ENCODE assay signal across 30 mouse cellular contexts in genomic region chr6:95759558-95760172, GRCm38 (mm10). TPM values are rescaled to one million over a fixed set of nuclear protein-coding genes. Genes with fewer than 3 reads are reported as not detected.
DNase-seq lines count a peak whose midpoint lies in the region; ATAC-seq and TF ChIP-seq lines count a peak whose summit lies in the region.
"Had no signal": no experiment of that assay in that cellular context is flagged by ENCODE, and none has a peak within 500 bp of the region (broad histone marks: within the 10 kb centered on the region; RNA-seq: fewer than 3 reads in every experiment).

No protein-coding gene starts in this region.

- no peak overlapping the region for H3K4me3 ChIP-seq in forebrain, embryonic 14.5 days (ENCODE audit: low read depth, low read length)
- no peak overlapping the region for H3K4me3 ChIP-seq in forebrain, embryonic 10.5 days
- no peak overlapping the region for H3K4me3 ChIP-seq in lung, postnatal 0 days (ENCODE audit: low read depth, low read length)
- H3K4me3 ChIP-seq in lung, adult 2 months (replicated peaks; ENCODE audit: extremely low read depth, low read depth, low read length): no peak overlapping the region
- H3K4me3 ChIP-seq in forebrain, embryonic 16.5 days (replicated peaks; ENCODE audit: low read length): no peak overlapping the region
- H3K4me3 ChIP-seq in stomach, postnatal 0 days (ENCODE audit: low read depth, low read length): no peak overlapping the region
- H3K4me3 ChIP-seq: embryonic facial prominence, embryonic 12.5 days; heart, adult 2 months; heart, embryonic 13.5 days; hindbrain, embryonic 10.5 days; hindbrain, embryonic 15.5 days; liver, embryonic 12.5 days; midbrain, embryonic 13.5 days; neural tube, embryonic 13.5 days had no signal

- no peaks in the 10 kb centered on the region for H3K4me1 ChIP-seq in forebrain, embryonic 14.5 days (ENCODE audit: control insufficient read depth, insufficient read depth, low read length)
- no peaks in the 10 kb centered on the region for H3K4me1 ChIP-seq in forebrain, embryonic 10.5 days
- H3K4me1 ChIP-seq in lung, postnatal 0 days (ENCODE audit: insufficient read depth, low read depth, low read length): no peaks in the 10 kb centered on the region
- H3K4me1 ChIP-seq in lung, adult 2 months (ENCODE audit: control insufficient read depth, insufficient read depth, low read length): no peaks in the 10 kb centered on the region
- H3K4me1 ChIP-seq in forebrain, embryonic 16.5 days (replicated peaks; ENCODE audit: control insufficient read depth, insufficient read depth, low read length): peaks cover 4% of the 10 kb centered on the region; the same call in 1 of the 2 replicates
- no peaks in the 10 kb centered on the region for H3K4me1 ChIP-seq in stomach, postnatal 0 days (replicated peaks; ENCODE audit: control insufficient read depth, insufficient read depth)
- H3K4me1 ChIP-seq: embryonic facial prominence, embryonic 12.5 days; heart, embryonic 13.5 days; hindbrain, embryonic 10.5 days; hindbrain, embryonic 15.5 days; liver, embryonic 12.5 days; midbrain, embryonic 13.5 days; neural tube, embryonic 13.5 days had no signal

- H3K27ac ChIP-seq in forebrain, embryonic 14.5 days (ENCODE audit: low read depth, low read length): no peak overlapping the region
- H3K27ac ChIP-seq in forebrain, embryonic 10.5 days: no peak overlapping the region
- no peak overlapping the region for H3K27ac ChIP-seq in lung, postnatal 0 days (ENCODE audit: low read length)
- H3K27ac ChIP-seq in forebrain, embryonic 16.5 days (ENCODE audit: low read length): no peak overlapping the region
- H3K27ac ChIP-seq in stomach, postnatal 0 days (replicated peaks): no peak overlapping the region
- H3K27ac ChIP-seq: embryonic facial prominence, embryonic 12.5 days; heart, adult 2 months; heart, embryonic 13.5 days; hindbrain, embryonic 10.5 days; hindbrain, embryonic 15.5 days; liver, embryonic 12.5 days; macrophage; midbrain, embryonic 13.5 days; neural tube, embryonic 13.5 days had no signal

- H3K9me3 ChIP-seq in forebrain, embryonic 14.5 days (replicated peaks; ENCODE audit: control insufficient read depth, low read length): no peaks in the 10 kb centered on the region
- no peaks in the 10 kb centered on the region for H3K9me3 ChIP-seq in forebrain, embryonic 10.5 days
- no peaks in the 10 kb centered on the region for H3K9me3 ChIP-seq in lung, postnatal 0 days (ENCODE audit: low read length)
- no peaks in the 10 kb centered on the region for H3K9me3 ChIP-seq in forebrain, embryonic 16.5 days (ENCODE audit: control insufficient read depth, low read length)
- no peaks in the 10 kb centered on the region for H3K9me3 ChIP-seq in stomach, postnatal 0 days (ENCODE audit: control insufficient read depth, low read length)
- H3K9me3 ChIP-seq: embryonic facial prominence, embryonic 12.5 days; G1E; heart, embryonic 13.5 days; hindbrain, embryonic 10.5 days; hindbrain, embryonic 15.5 days; liver, embryonic 12.5 days; midbrain, embryonic 13.5 days; neural tube, embryonic 13.5 days had no signal

- no peak for TF ChIP-seq EP300 in lung, postnatal 0 days (IDR thresholded peaks at IDR 0.05)
- TF ChIP-seq EP300 in stomach, postnatal 0 days (optimal IDR thresholded peaks at IDR 0.05): no peak

- peak; percentile 72; the same call in 1 of the 2 replicates for ATAC-seq in forebrain, embryonic 14.5 days
- no peak for ATAC-seq in lung, postnatal 0 days
- peak; percentile 84 for ATAC-seq in forebrain, embryonic 16.5 days
- no peak for ATAC-seq in stomach, postnatal 0 days (ENCODE audit: low FRiP score, low TSS enrichment)
- ATAC-seq: inflammation-experienced regulatory T-cells, adult 6 months; liver, embryonic 12.5 days; midbrain, embryonic 13.5 days had no signal

- no peak overlapping the region for H3K9ac ChIP-seq in forebrain, embryonic 14.5 days (ENCODE audit: low read length)
- no peak overlapping the region for H3K9ac ChIP-seq in lung, postnatal 0 days (replicated peaks; ENCODE audit: low read depth)
- no peak overlapping the region for H3K9ac ChIP-seq in forebrain, embryonic 16.5 days (replicated peaks; ENCODE audit: low read depth, low read length)
- H3K9ac ChIP-seq in stomach, postnatal 0 days (ENCODE audit: low read length): no peak overlapping the region
- H3K9ac ChIP-seq: embryonic facial prominence, embryonic 12.5 days; heart, embryonic 13.5 days; hindbrain, embryonic 15.5 days; liver, embryonic 12.5 days; lung, embryonic 14.5 days; midbrain, embryonic 13.5 days; neural tube, embryonic 13.5 days had no signal

- DNase-seq in forebrain, embryonic 14.5 days (ENCODE audit: low spot score): peak; percentile 88
- no peak for DNase-seq in forebrain, embryonic 10.5 days (ENCODE audit: extremely low spot score, low spot score)
- peak; percentile 41 for DNase-seq in lung, postnatal 0 days (ENCODE audit: low spot score)
- DNase-seq in lung, adult 2 months: no peak
- peak; percentile 14 to 41 for DNase-seq in layer of hippocampus, postnatal 14 days (ENCODE audit: low spot score in 2 of 2)
- no peak for DNase-seq in stomach, postnatal 0 days (ENCODE audit: low spot score)
- DNase-seq in thymus, postnatal 36 days: no peak
- DNase-seq: adrenal gland, adult 8-10 months; cerebellum, adult 11-12 months; cerebellum, adult 9-11 months; embryo, embryonic 11 days; heart, adult 2 months; heart, postnatal 14 days; kidney, adult 11 months; kidney, postnatal 14 days; lung, embryonic 14.5 days; retina, postnatal 1 day; right cerebral cortex, postnatal 14 days; thymus, adult 18-20 months had no signal

- no peaks in the 10 kb centered on the region for H3K36me3 ChIP-seq in forebrain, embryonic 14.5 days (ENCODE audit: control insufficient read depth, insufficient read depth, low read length)
- H3K36me3 ChIP-seq in forebrain, embryonic 10.5 days (replicated peaks): no peaks in the 10 kb centered on the region
- no peaks in the 10 kb centered on the region for H3K36me3 ChIP-seq in lung, postnatal 0 days (ENCODE audit: insufficient read depth, low read length)
- H3K36me3 ChIP-seq in forebrain, embryonic 16.5 days (ENCODE audit: control insufficient read depth, insufficient read depth): no peaks in the 10 kb centered on the region
- no peaks in the 10 kb centered on the region for H3K36me3 ChIP-seq in stomach, postnatal 0 days (ENCODE audit: control insufficient read depth, insufficient read depth, low read length)
- H3K36me3 ChIP-seq: embryonic facial prominence, embryonic 12.5 days; G1E; heart, embryonic 13.5 days; hindbrain, embryonic 10.5 days; hindbrain, embryonic 15.5 days; liver, embryonic 12.5 days; midbrain, embryonic 13.5 days; neural tube, embryonic 13.5 days had no signal

- 53% methylated on average over 10 of the region's 10 CpGs for WGBS in forebrain, embryonic 14.5 days
- 89% methylated on average over 10 of the region's 10 CpGs for WGBS in forebrain, embryonic 10.5 days
- WGBS in lung, postnatal 0 days: 74% methylated on average over 10 of the region's 10 CpGs
- 58% methylated on average over 10 of the region's 10 CpGs for WGBS in lung, adult 2 months
- WGBS in forebrain, embryonic 16.5 days: 41% methylated on average over 10 of the region's 10 CpGs
- WGBS in stomach, postnatal 0 days: 73% methylated on average over 10 of the region's 10 CpGs

- no peak for TF ChIP-seq POLR2A in lung, adult 2 months (IDR thresholded peaks at IDR 0.05; ENCODE audit: borderline replicate concordance, extremely low read depth, low read depth, low read length)

- no peaks in the 10 kb centered on the region for H3K27me3 ChIP-seq in forebrain, embryonic 14.5 days (replicated peaks; ENCODE audit: control insufficient read depth, insufficient read depth, low read length)
- no peaks in the 10 kb centered on the region for H3K27me3 ChIP-seq in forebrain, embryonic 10.5 days (ENCODE audit: poor library complexity, severe bottlenecking)
- no peaks in the 10 kb centered on the region for H3K27me3 ChIP-seq in lung, postnatal 0 days (replicated peaks; ENCODE audit: insufficient read depth, low read length)
- peaks cover 2% of the 10 kb centered on the region for H3K27me3 ChIP-seq in forebrain, embryonic 16.5 days (replicated peaks; ENCODE audit: control insufficient read depth, insufficient read depth, low read length)
- no peaks in the 10 kb centered on the region for H3K27me3 ChIP-seq in stomach, postnatal 0 days (ENCODE audit: control insufficient read depth, insufficient read depth, low read length)
- H3K27me3 ChIP-seq: embryonic facial prominence, embryonic 12.5 days; heart, embryonic 13.5 days; hindbrain, embryonic 15.5 days; liver, embryonic 12.5 days; midbrain, embryonic 13.5 days; neural tube, embryonic 13.5 days had no signal

- H3K4me2 ChIP-seq in forebrain, embryonic 14.5 days (ENCODE audit: low read length): no peak overlapping the region
- H3K4me2 ChIP-seq in lung, postnatal 0 days (replicated peaks; ENCODE audit: low read depth, low read length): no peak overlapping the region
- H3K4me2 ChIP-seq in forebrain, embryonic 16.5 days (ENCODE audit: low read length): no peak overlapping the region
- no peak overlapping the region for H3K4me2 ChIP-seq in stomach, postnatal 0 days (replicated peaks; ENCODE audit: low read depth)
- H3K4me2 ChIP-seq: embryonic facial prominence, embryonic 12.5 days; heart, embryonic 13.5 days; hindbrain, embryonic 15.5 days; liver, embryonic 12.5 days; lung, embryonic 14.5 days; midbrain, embryonic 13.5 days; neural tube, embryonic 13.5 days had no signal

- TF ChIP-seq CTCF in lung, postnatal 0 days (IDR thresholded peaks at IDR 0.05): no peak
- no peak for TF ChIP-seq CTCF in lung, adult 2 months (IDR thresholded peaks at IDR 0.05; ENCODE audit: insufficient read depth, low read length)
- no peak for TF ChIP-seq CTCF in stomach, postnatal 0 days (IDR thresholded peaks at IDR 0.05; ENCODE audit: low read depth)

RNA-seq across cellular contexts. Expression of gene Suclg2, which starts 41.1 kb away (rescaled TPM):
- polyA plus RNA-seq in forebrain, embryonic 14.5 days (2014; fragmentation: Nextera tagmentation; extraction: Ambion mirVana): 21.4 and 22.3 TPM in 2 replicates
- polyA plus RNA-seq in forebrain, embryonic 10.5 days (2016; fragmentation: Nextera tagmentation; extraction: Ambion mirVana): 63.3 and 63.4 TPM in 2 replicates
- 37.4 and 40.1 TPM in 2 replicates for polyA plus RNA-seq in lung, postnatal 0 days (2015; fragmentation: Nextera tagmentation; extraction: Ambion mirVana)
- polyA plus RNA-seq in lung, adult 2 months (2012; rRNA removed): 6.7 and 9.0 TPM in 2 replicates
- polyA plus RNA-seq in forebrain, embryonic 16.5 days (2015; fragmentation: Nextera tagmentation; extraction: Ambion mirVana): 15.4 and 17.5 TPM in 2 replicates
- total RNA-seq in layer of hippocampus, postnatal 14 days (2021): 10 to 100 TPM; 15.1 to 17.1 TPM
- polyA plus RNA-seq in stomach, postnatal 0 days (2015; fragmentation: Nextera tagmentation; extraction: Ambion mirVana): 67.6 and 72.4 TPM in 2 replicates

Comparison
In these comparisons a context has a peak if more than half of its experiments do, and no peak if none do; other contexts are left out.
1. DNase-seq: peak in forebrain, embryonic 14.5 days (single experiment), lung, postnatal 0 days (single experiment) and layer of hippocampus, postnatal 14 days (2 of 2); none in forebrain, embryonic 10.5 days (single experiment), lung, adult 2 months (single experiment), stomach, postnatal 0 days (single experiment) and thymus, postnatal 36 days (0 of 2).
2. ATAC-seq: peak in forebrain, embryonic 14.5 days (single experiment) and forebrain, embryonic 16.5 days (single experiment); none in lung, postnatal 0 days (single experiment) and stomach, postnatal 0 days (single experiment).